Mouse (Mus musculus) MEL (cell line): ENCODE data around the gene Zfp566. TPM values are rescaled to one million over a fixed set of nuclear protein-coding genes. Genes with fewer than 3 reads are reported as not detected.

Source experiments
- polyA plus RNA-seq, 2 experiments: library from polyadenylated mRNA; stranded (reverse) in 1 of 2; unstranded in 1 of 2; fragments of >175 nt in 1 of 2; fragments of >200 nt in 1 of 2; gene quantifications; 2 replicates each; pipeline versions ENCODE4 v1.2.1 to v1.2.4; 2012; ENCODE audit warnings: low replicate concordance in 2 of 2, low read depth in 1 of 2; ENCODE audit not compliant: insufficient read length in 2 of 2, insufficient read depth in 1 of 2, missing spikeins in 1 of 2
- total RNA-seq: library from RNA; depleted of rRNA; stranded (reverse); fragments of 300-350 nt; gene quantifications from 2 replicates; pipeline ENCODE4 v1.2.3, GENCODE M21; 2012; rRNA removed

The Zfp566 gene
- total and polyA plus RNA-seq, 3 experiments, result 7.3 to 8.0 TPM; not detected in 1

Other genes starting within 250 kb of the Zfp566 start
- 8.8 and 13.7 TPM in 2 replicates for gene Zfp940, start 236.9 kb downstream of the Zfp566 start, total RNA-seq
- gene Zfp940, start 236.9 kb downstream of the Zfp566 start, polyA plus RNA-seq, result 1 to 10 TPM in 1 of 2 experiments, not detected in 1; 8.4 TPM
- gene Zfp420, start 230.5 kb downstream of the Zfp566 start, total RNA-seq, result 4.2 and 8.1 TPM in 2 replicates
- gene Zfp420, start 230.5 kb downstream of the Zfp566 start, polyA plus RNA-seq, result 1 to 10 TPM in 1 of 2 experiments, not detected in 1; 3.2 TPM
- 4.3 and 4.9 TPM in 2 replicates for gene Zfp27, start 184.0 kb downstream of the Zfp566 start, total RNA-seq
- gene Zfp27, start 184.0 kb downstream of the Zfp566 start, polyA plus RNA-seq, result 1 to 10 TPM in 1 of 2 experiments, not detected in 1; 5.0 TPM
- gene Zfp383, start 182.3 kb downstream of the Zfp566 start, total RNA-seq, result 0.78 and 0.89 TPM in 2 replicates
- 1 to 10 TPM in 1 of 2 experiments, not detected in 1; 1.4 TPM for gene Zfp383, start 182.3 kb downstream of the Zfp566 start, polyA plus RNA-seq
- 3.5 and 4.8 TPM in 2 replicates for gene Zfp74, start 136.4 kb downstream of the Zfp566 start, total RNA-seq
- gene Zfp74, start 136.4 kb downstream of the Zfp566 start, polyA plus RNA-seq, result 1 to 10 TPM in 1 of 2 experiments, not detected in 1; 9.4 TPM
- 12.5 and 14.3 TPM in 2 replicates for gene Zfp568, start 106.6 kb downstream of the Zfp566 start, total RNA-seq
- gene Zfp568, start 106.6 kb downstream of the Zfp566 start, polyA plus RNA-seq, result 100 to 1,000 TPM in 1 of 2 experiments, 10 to 100 TPM in 1; 15.4 to 141 TPM
- 0.16 and 0.39 TPM in 2 replicates for gene Zfp14, start 39.1 kb downstream of the Zfp566 start, total RNA-seq
- gene Zfp14, start 39.1 kb downstream of the Zfp566 start, polyA plus RNA-seq, result under 1 TPM in 1 of 2 experiments, not detected in 1; 0.25 TPM
- 2.2 and 2.4 TPM in 2 replicates for gene Zfp82, start 17.6 kb downstream of the Zfp566 start, total RNA-seq
- gene Zfp82, start 17.6 kb downstream of the Zfp566 start, polyA plus RNA-seq, result 1 to 10 TPM in 1 of 2 experiments, not detected in 1; 2.0 TPM
- 0.62 TPM in 1 of 2 replicates, not detected in the other for gene Gm26920, start 117 bp downstream of the Zfp566 start, total RNA-seq
- not detected for gene Gm26920, start 117 bp downstream of the Zfp566 start, polyA plus RNA-seq
- 5.5 and 6.2 TPM in 2 replicates for gene Zfp260, start 4.2 kb upstream of the Zfp566 start, total RNA-seq
- 1 to 10 TPM in 1 of 2 experiments, not detected in 1; 4.8 TPM for gene Zfp260, start 4.2 kb upstream of the Zfp566 start, polyA plus RNA-seq
- 3.9 and 8.2 TPM in 2 replicates for gene Zfp382, start 31.4 kb upstream of the Zfp566 start, total RNA-seq
- gene Zfp382, start 31.4 kb upstream of the Zfp566 start, polyA plus RNA-seq, result 1 to 10 TPM in 1 of 2 experiments, not detected in 1; 7.1 TPM
- 30.6 and 35.5 TPM in 2 replicates for gene Zfp146, start 79.2 kb upstream of the Zfp566 start, total RNA-seq
- gene Zfp146, start 79.2 kb upstream of the Zfp566 start, polyA plus RNA-seq, result 10 to 100 TPM in 1 of 2 experiments, not detected in 1; 38.9 TPM
- 8.9 and 9.9 TPM in 2 replicates for gene Cox7a1, start 93.6 kb upstream of the Zfp566 start, total RNA-seq
- 10 to 100 TPM in 1 of 2 experiments, not detected in 1; 11.1 TPM for gene Cox7a1, start 93.6 kb upstream of the Zfp566 start, polyA plus RNA-seq
- 31.7 and 38.3 TPM in 2 replicates for gene Capns1, start 108.3 kb upstream of the Zfp566 start, total RNA-seq
- 100 to 1,000 TPM in 1 of 2 experiments, not detected in 1; 354 TPM for gene Capns1, start 108.3 kb upstream of the Zfp566 start, polyA plus RNA-seq
- 109 and 128 TPM in 2 replicates for gene Polr2i, start 141.4 kb upstream of the Zfp566 start, total RNA-seq
- 100 to 1,000 TPM in 1 of 2 experiments, not detected in 1; 118 TPM for gene Polr2i, start 141.4 kb upstream of the Zfp566 start, polyA plus RNA-seq
- 54.8 and 55.0 TPM in 2 replicates for gene Tbcb, start 141.7 kb upstream of the Zfp566 start, total RNA-seq
- gene Tbcb, start 141.7 kb upstream of the Zfp566 start, polyA plus RNA-seq, result 10 to 100 TPM in 1 of 2 experiments, not detected in 1; 72.6 TPM
- not detected in 2 replicates for gene Ovol3, start 145.2 kb upstream of the Zfp566 start, total RNA-seq
- under 1 TPM in 1 of 2 experiments, not detected in 1; 0.17 TPM for gene Ovol3, start 145.2 kb upstream of the Zfp566 start, polyA plus RNA-seq
- 0.42 and 0.73 TPM in 2 replicates for gene Thap8, start 189.6 kb upstream of the Zfp566 start, total RNA-seq
- gene Thap8, start 189.6 kb upstream of the Zfp566 start, polyA plus RNA-seq, result under 1 TPM in 1 of 2 experiments, not detected in 1; 0.46 TPM
- gene Wdr62, start 189.9 kb upstream of the Zfp566 start, total RNA-seq, result 4.9 and 6.5 TPM in 2 replicates
- gene Wdr62, start 189.9 kb upstream of the Zfp566 start, polyA plus RNA-seq, result 10 to 100 TPM; 30.5 to 44.8 TPM
- not detected in 2 replicates for gene Clip3, start 201.2 kb upstream of the Zfp566 start, total RNA-seq
- gene Clip3, start 201.2 kb upstream of the Zfp566 start, polyA plus RNA-seq, result under 1 TPM in 1 of 2 experiments, not detected in 1; 0.19 TPM
- gene Alkbh6, start 218.2 kb upstream of the Zfp566 start, total RNA-seq, result 15.0 and 16.2 TPM in 2 replicates
- gene Alkbh6, start 218.2 kb upstream of the Zfp566 start, polyA plus RNA-seq, result 10 to 100 TPM in 1 of 2 experiments, not detected in 1; 24.6 TPM
- gene Syne4, start 224.3 kb upstream of the Zfp566 start, total RNA-seq, result 0.31 and 0.42 TPM in 2 replicates
- under 1 TPM in 1 of 2 experiments, not detected in 1; 0.82 TPM for gene Syne4, start 224.3 kb upstream of the Zfp566 start, polyA plus RNA-seq
- gene E130208F15Rik, start 231.2 kb upstream of the Zfp566 start, total RNA-seq, result 0.92 and 0.96 TPM in 2 replicates
- gene E130208F15Rik, start 231.2 kb upstream of the Zfp566 start, polyA plus RNA-seq, result 1 to 10 TPM in 1 of 2 experiments, not detected in 1; 3.2 TPM
- gene Sdhaf1, start 233.4 kb upstream of the Zfp566 start, total RNA-seq, result 4.3 and 4.5 TPM in 2 replicates
- 1 to 10 TPM in 1 of 2 experiments, not detected in 1; 8.1 TPM for gene Sdhaf1, start 233.4 kb upstream of the Zfp566 start, polyA plus RNA-seq